In the genomic region with DNA sequence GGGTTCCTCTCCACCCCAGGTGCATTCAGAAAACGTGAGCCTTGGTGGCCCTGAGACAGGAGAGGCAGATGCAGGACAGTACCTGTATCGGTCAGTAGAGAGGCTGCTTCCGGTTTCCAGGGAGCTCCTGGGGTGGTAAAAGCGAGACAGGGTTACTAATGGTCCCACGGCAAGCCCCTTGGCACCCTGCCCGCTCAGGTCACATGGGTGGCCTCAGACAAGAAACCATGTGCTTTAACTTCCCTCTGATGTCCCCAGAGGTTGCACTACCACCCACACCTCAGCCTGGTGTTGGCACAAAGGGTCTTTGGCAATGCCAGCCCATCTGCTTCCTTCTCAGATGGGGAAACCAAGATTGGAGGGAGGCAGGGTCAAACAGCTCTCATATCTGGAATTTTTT, we compare ENCODE assay signal across 8 mouse cellular contexts.
DNase-seq lines count a peak whose midpoint lies in the region; ATAC-seq lines count a peak whose summit lies in the region.
"Had no signal": no experiment of that assay in that cellular context is flagged by ENCODE, and none has a peak within 500 bp of the region (broad histone marks: within the 10 kb centered on the region; RNA-seq: fewer than 3 reads in every experiment).

No protein-coding gene starts in this region.

- peak; percentile 81 for ATAC-seq in granulocyte monocyte progenitor cell, adult 5-6 weeks (replicated peaks; ENCODE audit: poor library complexity, severe bottlenecking)
- peak; percentile 79 for ATAC-seq in megakaryocyte progenitor cell, adult 5-6 weeks (replicated peaks; ENCODE audit: poor library complexity)
- ATAC-seq in intestine, embryonic 16.5 days: no peak

- no peak overlapping the region for H3K4me2 ChIP-seq in intestine, embryonic 16.5 days (ENCODE audit: low read depth, low read length)
- H3K4me2 ChIP-seq: limb, embryonic 13.5 days had no signal

- H3K27ac ChIP-seq in intestine, embryonic 16.5 days (ENCODE audit: low read length): no peak overlapping the region
- H3K27ac ChIP-seq: limb, embryonic 13.5 days had no signal

- DNase-seq in right cerebral cortex, postnatal 14 days: peak; percentile 53
- no peak for DNase-seq in right cerebral cortex, postnatal 36 days (ENCODE audit: low spot score in 2 of 2)
- DNase-seq in splenic B cell, adult 2 months (ENCODE audit: low read depth, low spot score): peak; percentile 92
- DNase-seq in adrenal gland, postnatal 25 days: no peak

- H3K9me3 ChIP-seq in intestine, embryonic 16.5 days (ENCODE audit: control insufficient read depth, low read length): no peaks in the 10 kb centered on the region
- H3K9me3 ChIP-seq: limb, embryonic 13.5 days had no signal

- no peaks in the 10 kb centered on the region for H3K27me3 ChIP-seq in splenic B cell, adult 2 months (ENCODE audit: control insufficient read depth, insufficient read depth, low read length, poor library complexity, severe bottlenecking)
- no peaks in the 10 kb centered on the region for H3K27me3 ChIP-seq in intestine, embryonic 16.5 days (replicated peaks; ENCODE audit: control insufficient read depth, insufficient read depth, low read length)
- H3K27me3 ChIP-seq: limb, embryonic 13.5 days had no signal

- H3K9ac ChIP-seq in intestine, embryonic 16.5 days (ENCODE audit: low read depth, low read length): no peak overlapping the region
- H3K9ac ChIP-seq: limb, embryonic 13.5 days had no signal

- H3K36me3 ChIP-seq in splenic B cell, adult 2 months (ENCODE audit: control insufficient read depth, insufficient read depth, low read length, poor library complexity, severe bottlenecking): no peaks in the 10 kb centered on the region
- H3K36me3 ChIP-seq in intestine, embryonic 16.5 days (ENCODE audit: control insufficient read depth, insufficient read depth, low read length): no peaks in the 10 kb centered on the region
- H3K36me3 ChIP-seq: limb, embryonic 13.5 days had no signal

- 59% methylated on average over 6 of the region's 6 CpGs for WGBS in intestine, embryonic 16.5 days

- 0 out of 2 replicates have a peak, but pooled peaks cover 1% of the 10 kb centered on the region for H3K4me1 ChIP-seq in intestine, embryonic 16.5 days (ENCODE audit: control insufficient read depth, insufficient read depth, low read length)

- no peak overlapping the region for H3K4me3 ChIP-seq in intestine, embryonic 16.5 days (ENCODE audit: low read length)
- H3K4me3 ChIP-seq: limb, embryonic 13.5 days had no signal

Comparison
In these comparisons a context has a peak if more than half of its experiments do, and no peak if none do; other contexts are left out.
1. DNase-seq: peak in right cerebral cortex, postnatal 14 days (single experiment) and splenic B cell, adult 2 months (single experiment); none in right cerebral cortex, postnatal 36 days (0 of 2) and adrenal gland, postnatal 25 days (single experiment).